Mouse (Mus musculus): Measurements from ENCODE around the gene Rnf144b.

- TF ChIP-seq TAL1 (conservative IDR thresholded peaks at IDR 0.05; ENCODE audit: low read depth, low read length) = no peak
- TF ChIP-seq CTCF (IDR thresholded peaks at IDR 0.05; ENCODE audit: low read depth, low read length) = no peak
- TF ChIP-seq GATA1 (IDR thresholded peaks at IDR 0.05; ENCODE audit: borderline replicate concordance, low read length) = no peak
These were observed 16.5 kb upstream of the Rnf144b start, which contains the start of gene Dek for GRCm38 (mm10) chr13:47105711-47106579.
